Mouse (Mus musculus): Measurements from ENCODE around the gene Golim4.

GRCm38 (mm10) chr3:75879269-75879668 lies 77.5 kb downstream of the Golim4 start:
- TF ChIP-seq CTCF (IDR thresholded peaks at IDR 0.05; ENCODE audit: low read depth) (peak; percentile 61), EP300 (optimal IDR thresholded peaks at IDR 0.05) (no peak)

All from stomach, postnatal 0 days (tissue).